Mouse (Mus musculus) stomach, postnatal 0 days (tissue): Measurements from ENCODE around the gene Wapl. TPM values are rescaled to one million over a fixed set of nuclear protein-coding genes. Genes with fewer than 3 reads are reported as not detected.

Source experiments
- ATAC-seq: fragments of 200-750 bp; cut with Nextera tagmentation; 2 replicates; pipeline ENCODE4 v1.8.0; 2017; ENCODE audit not compliant: low FRiP score, low TSS enrichment
- DNase-seq: peaks from one replicate; pipeline ENCODE4 v3.0.0-alpha.2; 2016; ENCODE audit warnings: low spot score
- H3K27ac ChIP-seq: fragments of 300-500 bp; sonication (generic); replicated peaks from 2 replicates; pipeline ENCODE4 v1.5.1; 2014; ENCODE audit warnings: mild to moderate bottlenecking, control low read depth
- H3K27me3 ChIP-seq: fragments of 300-500 bp; sonication (generic); 2 replicates; pipeline ENCODE4 v1.6.1; 2014; ENCODE audit warnings: low read length; ENCODE audit not compliant: control insufficient read depth, insufficient read depth
- H3K36me3 ChIP-seq: fragments of 300-500 bp; sonication (generic); 2 replicates; pipeline ENCODE4 v1.6.1; 2014; ENCODE audit warnings: low read length, mixed read lengths; ENCODE audit not compliant: control insufficient read depth, insufficient read depth
- H3K4me1 ChIP-seq: fragments of 300-500 bp; sonication (generic); replicated peaks from 2 replicates; pipeline ENCODE4 v1.6.1; 2014; ENCODE audit warnings: antibody characterized with exemption; ENCODE audit not compliant: control insufficient read depth, insufficient read depth
- H3K4me2 ChIP-seq: fragments of 300-500 bp; sonication (generic); replicated peaks from 2 replicates; pipeline ENCODE4 v1.6.1; 2014; ENCODE audit warnings: low read depth, mild to moderate bottlenecking, control low read depth, moderate library complexity
- H3K4me3 ChIP-seq: fragments of 300-500 bp; sonication (generic); 2 replicates; pipeline ENCODE4 v1.5.1; 2014; ENCODE audit warnings: low read depth, low read length, control low read depth
- H3K9ac ChIP-seq: fragments of 300-500 bp; sonication (generic); 2 replicates; pipeline ENCODE4 v1.6.1; 2014; ENCODE audit warnings: mild to moderate bottlenecking, low read length, control low read depth, mixed read lengths
- H3K9me3 ChIP-seq: fragments of 300-500 bp; sonication (generic); 2 replicates; pipeline ENCODE4 v1.6.1; 2016; ENCODE audit warnings: low read length; ENCODE audit not compliant: control insufficient read depth
- CTCF ChIP-seq: IDR thresholded peaks from 2 replicates; pipeline ENCODE4 v1.5.1; 2016; ENCODE audit warnings: antibody characterized with exemption, low read depth, mild to moderate bottlenecking, moderate library complexity
- EP300 ChIP-seq: optimal IDR thresholded peaks from 2 replicates; pipeline ENCODE3; 2016; ENCODE audit warnings: antibody characterized with exemption
- WGBS: fragments of 180-500 bp; shearing (Covaris S2); extraction: QIAGEN DNeasy Blood & Tissue Kit; methylation state at CpG from one replicate; pipeline ENCODE4 v1.1.7; 2014; 5-methylcytosine and 5-hydroxymethylcytosine counted together
- polyA plus RNA-seq: library from polyadenylated mRNA; unstranded; fragments of >200 nt; fragmentation: Nextera tagmentation; extraction: Ambion mirVana; gene quantifications from 2 replicates; pipeline ENCODE4 v1.2.1, GENCODE M21; 2015

Wapl gene
- polyA plus RNA-seq, 1 experiment from 2014 or later = 16.0 TPM

DNA sequence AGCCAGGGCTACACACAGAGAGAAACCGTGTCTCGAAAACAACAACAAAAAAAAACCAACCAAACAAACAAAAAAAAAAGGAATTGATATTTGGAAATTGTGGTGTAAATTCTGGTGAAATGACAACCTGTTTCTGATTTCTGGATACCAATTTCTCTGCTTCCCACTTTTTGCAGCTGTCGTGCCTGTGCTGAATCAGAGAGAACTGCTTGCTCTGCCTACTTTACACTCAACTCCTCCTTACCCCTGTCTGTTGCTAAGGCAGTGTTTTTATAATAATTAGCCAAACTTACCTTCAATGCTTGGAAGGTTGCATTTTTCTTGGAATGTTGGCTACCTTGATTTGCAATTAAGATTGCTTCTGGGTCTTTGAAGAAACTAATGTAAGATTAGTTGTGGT lies 38.3 kb downstream of the Wapl start:
- H3K27ac ChIP-seq = no peak overlapping the region
- H3K27me3 ChIP-seq = no peaks in the 10 kb centered on the region
- H3K36me3 ChIP-seq = no peaks in the 10 kb centered on the region
- ATAC-seq (no peak), DNase-seq (no peak)
- no peaks in the 10 kb centered on the region for H3K9me3 ChIP-seq
- no peak for TF ChIP-seq CTCF
- no peak for TF ChIP-seq EP300
- H3K9ac ChIP-seq = no peak overlapping the region
- H3K4me3 ChIP-seq = no peak overlapping the region
- no peaks in the 10 kb centered on the region for H3K4me1 ChIP-seq
- WGBS = 90% methylated on average over 3 of the region's 3 CpGs
- H3K4me2 ChIP-seq = no peak overlapping the region

DNA sequence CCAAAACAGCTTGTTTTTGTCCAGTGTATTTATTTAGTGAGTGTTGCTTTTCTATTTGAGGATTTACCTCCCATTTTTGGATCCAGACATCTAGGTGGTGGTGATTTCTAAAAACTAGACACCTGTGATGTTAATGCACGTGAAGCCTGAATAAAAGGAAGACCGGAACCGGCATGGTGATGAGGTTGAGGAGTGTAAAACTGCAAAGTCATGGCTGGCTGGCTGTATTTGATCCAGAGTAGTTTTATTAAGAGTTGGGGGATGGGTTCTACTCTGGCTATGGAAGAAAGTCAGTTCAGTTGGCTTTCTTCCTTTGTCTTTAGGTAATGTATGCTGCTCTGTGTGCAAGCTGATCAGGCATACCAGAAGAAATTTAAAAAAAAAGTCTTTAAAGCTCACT lies 39.1 kb downstream of the Wapl start:
- TF ChIP-seq EP300 (no peak), CTCF (no peak)
- Histone ChIP-seq H3K27ac (no peak overlapping the region), H3K4me1 (no peaks in the 10 kb centered on the region), H3K9me3 (no peaks in the 10 kb centered on the region), H3K9ac (no peak overlapping the region), H3K36me3 (no peaks in the 10 kb centered on the region), H3K27me3 (no peaks in the 10 kb centered on the region), H3K4me3 (no peak overlapping the region), H3K4me2 (no peak overlapping the region)
- no peak for DNase-seq
- ATAC-seq = no peak
- WGBS = 94% methylated on average over 3 of the region's 3 CpGs

DNA sequence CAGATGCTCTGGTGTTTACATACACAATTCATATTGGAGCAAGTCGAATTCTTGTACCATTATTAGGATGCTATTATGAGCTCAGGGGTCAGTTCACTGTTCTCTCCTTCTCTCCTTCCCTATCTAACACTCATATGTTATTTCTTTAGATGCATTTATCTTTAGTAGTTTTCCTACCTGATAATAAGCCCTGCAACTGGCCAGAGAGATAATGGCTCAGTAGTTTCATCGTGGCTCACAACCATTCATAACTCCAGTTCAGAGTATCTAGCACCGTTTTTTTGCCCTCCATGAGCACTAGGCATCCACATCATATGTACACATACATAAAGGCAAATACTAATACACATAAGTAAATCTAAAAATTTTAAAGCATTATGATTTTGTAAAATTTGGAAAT lies 44.4 kb downstream of the Wapl start:
- ATAC-seq (no peak), DNase-seq (no peak)
- no peak overlapping the region for H3K4me2 ChIP-seq
- no peak overlapping the region for H3K4me3 ChIP-seq
- H3K27me3 ChIP-seq = no peaks in the 10 kb centered on the region
- 90% methylated on average over 3 of the region's 3 CpGs for WGBS
- H3K36me3 ChIP-seq = no peaks in the 10 kb centered on the region; the same call in 1 of the 2 replicates
- no peak overlapping the region for H3K9ac ChIP-seq
- H3K4me1 ChIP-seq = no peaks in the 10 kb centered on the region
- H3K9me3 ChIP-seq = no peaks in the 10 kb centered on the region
- TF ChIP-seq CTCF = no peak
- no peak for TF ChIP-seq EP300
- H3K27ac ChIP-seq = no peak overlapping the region

GRCm38 (mm10) chr14:34727709-34728108 lies 54.0 kb downstream of the Wapl start:
- Histone ChIP-seq H3K4me2 (no peak overlapping the region), H3K27ac (no peak overlapping the region)
- no peak for ATAC-seq

DNA sequence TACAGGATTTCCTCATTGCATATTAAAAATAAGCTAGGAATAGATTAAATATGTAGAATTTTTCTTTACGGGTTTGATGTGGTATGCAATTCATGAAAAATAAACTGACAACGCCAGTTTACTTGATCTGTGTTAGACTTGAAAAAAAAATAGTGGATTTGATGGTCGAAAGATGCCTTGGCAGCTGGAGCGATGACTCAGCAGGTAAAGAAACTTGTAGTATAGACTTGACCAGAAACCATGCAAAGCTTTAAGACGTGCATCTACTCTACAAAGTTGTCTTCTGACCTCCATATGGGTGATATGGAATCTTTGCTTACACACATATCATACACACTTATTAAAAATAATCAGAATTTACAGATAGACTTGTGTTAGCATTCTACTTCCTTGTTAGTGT lies 61.7 kb downstream of the Wapl start:
- DNase-seq (no peak), ATAC-seq (no peak)
- Histone ChIP-seq H3K4me1 (no peaks in the 10 kb centered on the region), H3K27ac (no peak overlapping the region), H3K9ac (no peak overlapping the region), H3K27me3 (no peaks in the 10 kb centered on the region), H3K36me3 (peaks cover 6% of the 10 kb centered on the region; the same call in 1 of the 2 replicates), H3K4me3 (no peak overlapping the region), H3K4me2 (no peak overlapping the region), H3K9me3 (no peaks in the 10 kb centered on the region)
- TF ChIP-seq CTCF (no peak), EP300 (no peak)
- 81% methylated on average over 5 of the region's 5 CpGs for WGBS

More at GRCm38 (mm10) chr14:34727709-34728108, 54.0 kb downstream of the Wapl start:
- H3K36me3 ChIP-seq = no peaks in the 10 kb centered on the region
- no peak for TF ChIP-seq CTCF
- no peak for TF ChIP-seq EP300
- no peaks in the 10 kb centered on the region for H3K4me1 ChIP-seq
- 84% methylated on average over 2 of the region's 2 CpGs for WGBS
- no peak for DNase-seq
- no peak overlapping the region for H3K9ac ChIP-seq
- no peaks in the 10 kb centered on the region for H3K9me3 ChIP-seq
- H3K27me3 ChIP-seq = no peaks in the 10 kb centered on the region
- H3K4me3 ChIP-seq = no peak overlapping the region

DNA sequence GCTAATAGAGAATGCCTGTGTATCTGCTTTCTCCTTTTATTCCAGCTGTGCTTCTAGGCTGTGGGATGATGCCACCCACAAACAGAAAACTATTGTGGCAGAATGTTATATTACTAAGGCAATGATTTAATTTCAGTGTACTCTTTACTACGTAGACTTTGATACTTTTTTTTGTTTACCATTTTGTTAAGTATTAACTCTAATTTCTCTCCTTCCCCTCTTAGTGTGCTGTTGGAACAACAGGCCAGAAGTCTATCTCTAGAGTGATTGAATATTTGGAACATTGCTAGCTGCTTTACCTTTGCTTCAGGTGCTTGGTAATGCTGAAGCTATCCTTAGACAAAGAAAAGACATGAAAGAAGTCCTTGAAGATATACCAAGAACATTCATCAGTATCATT lies 71.7 kb downstream of the Wapl start:
- no peak overlapping the region for H3K4me3 ChIP-seq
- no peak overlapping the region for H3K4me2 ChIP-seq
- 70% methylated on average over 1 of the region's 1 CpGs for WGBS
- TF ChIP-seq EP300 = no peak
- no peak for TF ChIP-seq CTCF
- ATAC-seq = no peak
- no peak overlapping the region for H3K9ac ChIP-seq
- no peaks in the 10 kb centered on the region for H3K4me1 ChIP-seq
- no peak for DNase-seq
- H3K9me3 ChIP-seq = no peaks in the 10 kb centered on the region
- H3K36me3 ChIP-seq = peaks cover 8% of the 10 kb centered on the region; the same call in 1 of the 2 replicates
- no peak overlapping the region for H3K27ac ChIP-seq
- H3K27me3 ChIP-seq = no peaks in the 10 kb centered on the region
